Mouse (Mus musculus) liver, embryonic 14.5 days (tissue): ENCODE measurements around the gene Tnfsf12.

Experiments used
- CTCF ChIP-seq: IDR thresholded peaks from 2 replicates; pipeline ENCODE4 v1.5.1; 2016; ENCODE audit warnings: antibody characterized with exemption, low read depth, control low read depth
- EP300 ChIP-seq: IDR thresholded peaks from 2 replicates; pipeline ENCODE4 v1.6.1; 2016; ENCODE audit warnings: antibody characterized with exemption, low read depth

GRCm38 (mm10) chr11:69684128-69684745 lies 11.4 kb downstream of the Tnfsf12 start:
- TF ChIP-seq CTCF (no peak), EP300 (no peak)
